Mouse (Mus musculus): Measurements from ENCODE around the gene Ggta1.

GRCm38 (mm10) chr2:35428615-35429300 is 34.3 kb downstream of the Ggta1 start:
- no peak for TF ChIP-seq CTCF (IDR thresholded peaks at IDR 0.05; ENCODE audit: borderline replicate concordance, extremely low read depth, insufficient read depth, insufficient read length)
- no peak for TF ChIP-seq POLR2A (IDR thresholded peaks at IDR 0.05; ENCODE audit: borderline replicate concordance, extremely low read depth, insufficient read depth, insufficient read length, poor library complexity, severe bottlenecking)

Data from brain, embryonic 14.5 days (tissue).